Mouse (Mus musculus) kidney, postnatal 0 days (tissue): ENCODE results near the gene Phf19. TPM values are rescaled to one million over a fixed set of nuclear protein-coding genes. Genes with fewer than 3 reads are reported as not detected.

Source experiments
- ATAC-seq: fragments of 200-750 bp; cut with Nextera tagmentation; replicated peaks from 2 replicates; pipeline ENCODE4 v1.8.0; 2017; ENCODE audit warnings: low read depth, moderate number of reproducible peaks, moderate TSS enrichment, moderate library complexity; ENCODE audit not compliant: low FRiP score
- DNase-seq: peaks from one replicate; pipeline ENCODE4 v3.0.0-alpha.2; 2016; ENCODE audit warnings: low spot score
- H3K27ac ChIP-seq: fragments of 300-500 bp; sonication (generic); 2 replicates; pipeline ENCODE4 v1.5.1; 2014; ENCODE audit warnings: mild to moderate bottlenecking
- H3K27me3 ChIP-seq: fragments of 300-500 bp; sonication (generic); 2 replicates; pipeline ENCODE4 v1.6.1; 2014; ENCODE audit warnings: low read length, mixed read lengths; ENCODE audit not compliant: insufficient read depth
- H3K36me3 ChIP-seq: fragments of 300-500 bp; sonication (generic); 2 replicates; pipeline ENCODE4 v1.6.1; 2014; ENCODE audit warnings: low read length, mixed read lengths; ENCODE audit not compliant: insufficient read depth
- H3K4me1 ChIP-seq: fragments of 300-500 bp; sonication (generic); replicated peaks from 2 replicates; pipeline ENCODE4 v1.6.1; 2014; ENCODE audit warnings: antibody characterized with exemption, low read length, mixed read lengths; ENCODE audit not compliant: insufficient read depth
- H3K4me2 ChIP-seq: fragments of 300-500 bp; sonication (generic); 2 replicates; pipeline ENCODE4 v1.6.1; 2014; ENCODE audit warnings: mild to moderate bottlenecking, low read length, moderate library complexity, mixed read lengths
- H3K4me3 ChIP-seq: fragments of 300-500 bp; sonication (generic); replicated peaks from 2 replicates; pipeline ENCODE4 v1.5.1; 2014; ENCODE audit warnings: low read depth, low read length
- H3K9ac ChIP-seq: fragments of 300-500 bp; sonication (generic); 2 replicates; pipeline ENCODE4 v1.6.1; 2014; ENCODE audit warnings: low read depth, low read length
- H3K9me3 ChIP-seq: fragments of 300-500 bp; sonication (generic); replicated peaks from 2 replicates; pipeline ENCODE4 v1.6.1; 2016; ENCODE audit warnings: low read length, inconsistent platforms, mixed read lengths
- CTCF ChIP-seq: IDR thresholded peaks from 2 replicates; pipeline ENCODE4 v1.5.1; 2016; ENCODE audit warnings: antibody characterized with exemption, low read depth, mild to moderate bottlenecking, moderate library complexity
- WGBS: fragments of 180-500 bp; shearing (Covaris S2); extraction: QIAGEN DNeasy Blood & Tissue Kit; methylation state at CpG from one replicate; pipeline ENCODE4 v1.1.7; 2014; 5-methylcytosine and 5-hydroxymethylcytosine counted together
- polyA plus RNA-seq: library from polyadenylated mRNA; unstranded; fragments of >200 nt; fragmentation: Nextera tagmentation; extraction: Ambion mirVana; gene quantifications from 2 replicates; pipeline ENCODE4 v1.2.1, GENCODE M21; 2015

Phf19 gene
- polyA plus RNA-seq, 1 experiment from 2014 or later: 6.8 TPM

DNA sequence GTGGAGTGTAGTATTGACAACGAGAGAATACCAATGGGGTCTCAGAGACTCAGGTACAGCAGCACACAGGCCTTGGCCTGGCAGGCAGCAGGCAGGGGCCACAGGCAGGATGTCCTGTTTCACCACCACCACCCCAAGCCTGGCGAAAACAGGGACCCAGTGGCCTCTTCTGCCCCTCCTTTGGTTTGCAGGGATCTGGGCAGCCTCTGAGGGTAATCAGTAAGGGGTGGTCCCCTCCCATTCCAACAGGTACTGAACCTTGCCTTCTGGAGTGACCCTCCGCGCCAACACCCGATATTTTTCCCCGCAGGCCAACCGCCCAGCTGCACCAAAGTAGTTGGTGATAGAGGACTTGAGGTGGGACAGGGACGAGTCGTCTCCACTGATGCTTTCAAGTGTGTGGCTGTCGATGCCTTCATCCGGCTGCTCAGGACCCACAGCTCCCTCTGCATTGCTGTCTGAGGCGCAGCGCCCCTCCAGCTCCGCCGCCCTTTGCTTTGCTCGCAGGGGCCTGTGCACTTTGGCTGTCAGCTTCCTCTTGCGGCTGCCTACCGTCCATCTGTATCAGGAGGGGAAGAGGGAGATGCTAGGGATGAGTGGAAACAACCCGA lies 18.2 kb downstream of the Phf19 start:
- H3K36me3 ChIP-seq: no peaks in the 10 kb centered on the region
- H3K4me1 ChIP-seq: no peaks in the 10 kb centered on the region
- WGBS: 78% methylated on average over 19 of the region's 19 CpGs
- H3K9me3 ChIP-seq: no peaks in the 10 kb centered on the region
- ATAC-seq: no peak
- no peaks in the 10 kb centered on the region for H3K27me3 ChIP-seq
- H3K4me3 ChIP-seq: no peak overlapping the region
- no peak overlapping the region for H3K27ac ChIP-seq
- no peak overlapping the region for H3K9ac ChIP-seq
- DNase-seq: no peak
- no peak for TF ChIP-seq CTCF
- H3K4me2 ChIP-seq: no peak overlapping the region

DNA sequence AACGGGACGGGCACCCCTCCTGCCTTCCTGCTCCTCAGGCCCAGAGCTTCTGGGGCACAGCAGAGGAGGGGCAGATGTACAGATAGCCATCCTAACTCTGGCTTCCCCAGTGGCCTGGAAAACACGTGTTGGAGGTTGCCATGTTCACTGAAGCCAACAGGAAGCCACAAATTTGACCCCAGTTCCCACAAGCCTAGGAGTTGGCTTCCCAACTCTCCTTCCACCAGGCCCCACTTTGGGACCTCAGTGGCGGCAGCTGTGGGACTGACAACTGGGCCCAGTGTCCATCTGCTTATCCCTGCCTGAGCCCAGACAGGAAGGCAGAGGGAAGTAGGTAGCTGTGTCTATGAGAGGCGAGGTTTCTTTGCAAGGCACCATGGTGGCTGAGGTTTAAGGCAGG lies 19.9 kb downstream of the Phf19 start:
- H3K4me1 ChIP-seq: no peaks in the 10 kb centered on the region
- H3K27ac ChIP-seq: no peak overlapping the region
- H3K4me2 ChIP-seq: no peak overlapping the region
- no peak overlapping the region for H3K9ac ChIP-seq
- no peaks in the 10 kb centered on the region for H3K27me3 ChIP-seq
- no peaks in the 10 kb centered on the region for H3K9me3 ChIP-seq
- TF ChIP-seq CTCF: no peak
- H3K36me3 ChIP-seq: no peaks in the 10 kb centered on the region
- no peak for DNase-seq
- no peak for ATAC-seq
- no peak overlapping the region for H3K4me3 ChIP-seq
- WGBS: 66% methylated on average over 5 of the region's 5 CpGs

DNA sequence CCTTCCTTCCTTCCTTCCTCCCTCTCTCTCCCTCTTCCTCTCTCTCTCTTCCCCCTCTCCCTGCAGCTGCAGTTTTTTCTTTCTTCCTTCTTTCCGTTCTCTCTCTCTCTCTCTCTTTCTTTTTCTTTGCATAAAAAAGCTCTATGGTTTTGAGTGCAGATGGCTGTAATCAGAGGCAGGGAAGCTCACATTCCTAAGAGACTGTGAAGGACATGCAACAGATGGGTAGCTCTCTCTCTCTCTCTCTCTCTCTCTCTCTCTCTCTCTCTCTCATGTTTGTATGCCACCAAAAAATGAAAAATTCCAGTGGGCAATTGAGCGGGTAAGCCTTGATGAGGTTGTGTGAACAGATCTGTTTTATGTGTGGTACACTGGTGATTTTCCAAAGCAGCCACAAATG lies 29.6 kb downstream of the Phf19 start:
- 74% methylated on average over 2 of the region's 2 CpGs for WGBS
- no peak for TF ChIP-seq CTCF
- ATAC-seq (no peak), DNase-seq (no peak)
- H3K27ac ChIP-seq: no peak overlapping the region
- H3K4me3 ChIP-seq: no peak overlapping the region
- H3K4me1 ChIP-seq: no peaks in the 10 kb centered on the region
- no peaks in the 10 kb centered on the region for H3K27me3 ChIP-seq
- H3K4me2 ChIP-seq: no peak overlapping the region
- H3K9ac ChIP-seq: no peak overlapping the region
- H3K36me3 ChIP-seq: no peaks in the 10 kb centered on the region
- H3K9me3 ChIP-seq: no peaks in the 10 kb centered on the region

DNA sequence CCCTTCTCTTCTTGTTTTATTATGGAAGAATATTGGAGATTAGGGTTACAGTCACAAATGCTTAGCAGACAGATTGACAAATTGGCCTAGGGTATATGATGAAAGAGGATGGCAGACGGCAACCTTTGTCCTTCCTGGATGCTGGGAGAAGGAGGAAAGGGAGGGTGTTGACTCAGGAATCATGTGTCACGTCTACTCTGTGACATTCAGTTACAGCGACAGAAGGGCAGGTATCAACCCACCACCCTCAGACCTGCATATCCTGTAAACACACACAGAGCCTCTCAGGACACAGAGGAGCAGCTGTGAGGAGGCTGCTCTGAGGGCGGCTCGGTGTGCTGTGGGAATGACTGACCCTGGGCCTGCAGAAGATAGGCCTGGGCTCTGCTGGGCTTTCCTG lies 30.6 kb downstream of the Phf19 start:
- Histone ChIP-seq H3K4me1 (no peaks in the 10 kb centered on the region), H3K4me2 (no peak overlapping the region), H3K9ac (no peak overlapping the region), H3K9me3 (no peaks in the 10 kb centered on the region), H3K27ac (no peak overlapping the region), H3K27me3 (no peaks in the 10 kb centered on the region), H3K36me3 (no peaks in the 10 kb centered on the region), H3K4me3 (no peak overlapping the region)
- no peak for TF ChIP-seq CTCF
- 0 out of 2 replicates have a peak, but pooled peaks have one; percentile 40 for ATAC-seq
- WGBS: 27% methylated on average over 5 of the region's 5 CpGs
- DNase-seq: peak; percentile 61

GRCm38 (mm10) chr2:34882757-34883156 lies 31.1 kb downstream of the Phf19 start:
- H3K27me3 ChIP-seq: no peaks in the 10 kb centered on the region
- ATAC-seq: no peak
- H3K9me3 ChIP-seq: no peaks in the 10 kb centered on the region
- no peak overlapping the region for H3K9ac ChIP-seq
- H3K4me1 ChIP-seq: no peaks in the 10 kb centered on the region
- WGBS: 59% methylated on average over 2 of the region's 2 CpGs
- H3K27ac ChIP-seq: no peak overlapping the region
- H3K36me3 ChIP-seq: no peaks in the 10 kb centered on the region
- H3K4me2 ChIP-seq: no peak overlapping the region
- no peak overlapping the region for H3K4me3 ChIP-seq
- DNase-seq: no peak
- no peak for TF ChIP-seq CTCF

DNA sequence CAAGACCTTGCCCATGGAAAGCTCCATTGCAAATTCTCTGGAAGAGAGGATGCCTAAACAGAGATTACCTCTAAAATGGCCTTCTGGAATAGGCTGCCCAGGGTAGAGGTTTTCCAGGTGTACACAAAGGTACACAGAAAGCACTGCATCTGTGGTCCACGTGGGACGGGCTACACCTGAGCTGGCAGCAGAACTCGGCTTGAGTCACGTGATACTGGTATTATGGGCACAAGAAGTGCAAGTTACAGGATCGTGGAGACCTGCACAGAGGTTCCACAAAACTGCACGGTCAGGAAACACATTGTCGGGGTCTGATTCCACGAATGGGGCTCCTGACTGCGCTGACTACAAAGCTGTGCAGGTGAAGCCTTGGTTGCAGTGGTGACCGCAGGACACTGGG lies 33.8 kb downstream of the Phf19 start:
- Histone ChIP-seq H3K4me3 (no peak overlapping the region), H3K27me3 (no peaks in the 10 kb centered on the region), H3K36me3 (no peaks in the 10 kb centered on the region), H3K4me2 (no peak overlapping the region), H3K4me1 (no peaks in the 10 kb centered on the region), H3K9me3 (no peaks in the 10 kb centered on the region), H3K27ac (no peak overlapping the region), H3K9ac (no peak overlapping the region)
- no peak for DNase-seq
- ATAC-seq: no peak
- no peak for TF ChIP-seq CTCF
- WGBS: 84% methylated on average over 10 of the region's 10 CpGs

GRCm38 (mm10) chr2:34874816-34875345 lies 38.9 kb downstream of the Phf19 start, which contains the start of gene Psmd5:
Psmd5 (minus strand) TSS chr2:34874968.
- TF ChIP-seq CTCF: no peak; the same call in 1 of the 2 replicates
- peak within 1 kb of the TSS; percentile 66 for H3K4me2 ChIP-seq
- H3K9me3 ChIP-seq: no peaks in the 10 kb centered on the region
- H3K36me3 ChIP-seq: no peaks in the 10 kb centered on the region
- DNase-seq (no peak), ATAC-seq (no peak; the same call in 1 of the 2 replicates)
- H3K27me3 ChIP-seq: no peaks in the 10 kb centered on the region
- no peaks in the 10 kb centered on the region for H3K4me1 ChIP-seq
- H3K9ac ChIP-seq: peak within 1 kb of the TSS; percentile 60
- WGBS: 11% methylated on average over 8 of the region's 8 CpGs
- H3K4me3 ChIP-seq: peak within 1 kb of the TSS; percentile 39
- H3K27ac ChIP-seq: peak within 1 kb of the TSS; percentile 89
